Mouse (Mus musculus): Measurements from ENCODE around the gene Eef2. TPM values are rescaled to one million over a fixed set of nuclear protein-coding genes. Genes with fewer than 3 reads are reported as not detected.
"Not testable (repeated sequence)": the region's sequence is repeated elsewhere in the genome, so short reads cannot be mapped to it uniquely, and the experiment has no call there.

The Eef2 gene
- polyA plus RNA-seq, 3 experiments from 2014 or later, result 925 to 1,158 (median 972) TPM

DNA sequence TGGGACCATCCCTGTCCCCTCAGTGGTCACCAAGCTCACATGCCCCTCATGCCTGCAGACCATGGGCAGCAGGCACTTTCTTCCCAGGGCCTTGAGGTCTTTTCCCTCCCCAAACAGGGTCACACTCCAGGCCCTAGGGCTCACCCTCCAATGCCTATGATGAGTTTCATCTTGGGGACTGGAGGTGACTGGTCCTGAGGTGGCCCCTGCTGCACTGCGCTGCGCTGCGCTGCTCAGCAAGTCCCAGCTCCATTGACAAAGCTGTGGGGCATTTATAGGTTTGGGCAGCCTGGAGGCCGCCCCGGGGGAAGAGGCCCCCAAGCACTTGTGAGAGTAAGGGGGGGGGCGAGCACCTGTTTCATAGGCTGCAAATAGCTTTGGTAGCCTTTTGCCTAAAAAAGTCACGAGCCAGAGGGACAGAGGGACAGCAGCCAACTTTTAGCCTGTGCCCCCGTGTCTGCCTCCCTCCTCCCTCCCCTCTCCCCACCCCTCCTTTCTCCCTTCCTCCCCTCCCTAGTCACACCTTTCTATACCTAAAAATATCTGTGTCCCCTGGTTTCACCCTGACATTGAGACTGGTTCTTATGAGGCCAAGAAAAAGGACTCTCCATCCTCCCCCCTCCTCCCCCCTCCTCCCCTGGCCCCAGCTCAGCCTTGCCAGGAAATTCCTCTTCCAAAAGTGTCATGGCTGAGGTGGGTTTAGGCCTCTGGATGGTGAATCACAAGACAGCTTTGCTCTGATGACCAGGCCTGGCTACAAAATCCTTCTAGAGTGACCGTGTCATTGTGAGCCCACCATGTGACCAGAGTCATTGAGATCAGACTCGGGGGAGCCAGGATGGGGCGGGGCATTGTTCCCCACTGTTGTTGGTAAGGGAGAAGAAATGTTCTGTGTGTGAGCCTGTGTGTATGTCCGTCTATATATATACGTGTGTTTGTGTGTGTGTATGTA is 25.7 kb downstream of the Eef2 start, which contains the start of gene Nmrk2:
Gene Nmrk2 (minus strand): TSS at position 245 of the 952 bp plus-strand sequence.
- ATAC-seq, result no peak

DNA sequence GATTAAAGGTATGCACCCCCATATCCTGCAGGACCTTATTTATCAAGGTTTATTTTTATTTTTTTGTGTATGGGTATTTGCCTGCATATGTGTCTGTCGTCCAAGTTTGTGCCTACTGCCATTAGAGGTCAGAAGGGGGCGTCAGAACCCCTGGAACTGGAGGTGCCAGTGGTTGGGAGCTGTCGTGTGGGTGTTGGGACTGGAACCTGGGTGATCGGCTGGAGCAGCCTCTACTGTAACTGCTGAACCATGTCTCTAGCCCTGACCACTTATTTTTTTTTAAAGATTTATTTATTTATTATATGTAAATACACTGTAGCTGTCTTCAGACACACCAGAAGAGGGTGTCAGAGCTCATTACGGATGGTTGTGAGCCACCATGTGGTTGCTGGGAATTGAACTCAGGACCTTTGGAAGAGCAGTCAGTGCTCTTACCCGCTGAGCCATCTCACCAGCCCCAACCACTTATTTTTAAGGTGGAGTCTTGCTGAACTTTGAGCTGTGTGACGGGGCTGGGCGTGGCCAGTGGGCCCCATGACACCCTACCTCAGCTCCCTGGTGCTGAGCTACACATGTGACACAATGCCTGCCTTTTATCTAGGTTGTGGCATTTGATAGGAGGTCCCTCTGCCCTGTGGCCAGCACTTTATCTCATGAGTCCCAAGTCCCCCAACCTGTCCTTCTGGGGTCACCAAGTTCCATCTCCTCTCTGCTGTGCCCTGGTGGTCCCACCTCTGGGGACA is 26.7 kb downstream of the Eef2 start:
- ATAC-seq, result no peak

DNA sequence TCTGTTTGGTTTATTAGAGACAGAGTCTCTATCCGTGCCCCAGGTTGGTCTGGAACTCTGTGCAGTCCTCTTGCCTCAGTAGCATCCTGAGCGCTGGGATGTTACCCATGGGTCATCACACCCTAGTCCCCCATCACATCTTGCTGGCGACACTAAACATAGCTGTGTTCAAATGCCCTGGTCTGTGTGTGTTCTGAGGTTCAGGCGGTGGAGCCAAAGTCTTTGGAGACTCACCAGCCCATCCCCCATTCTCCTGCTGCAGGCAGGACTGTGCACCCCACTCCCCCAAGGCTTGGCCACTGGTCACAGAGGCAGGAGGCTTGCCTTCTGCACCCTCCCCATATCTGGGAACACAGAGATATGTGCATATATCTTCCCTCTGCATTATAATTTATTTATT is 27.7 kb downstream of the Eef2 start:
- ATAC-seq, result no peak

DNA sequence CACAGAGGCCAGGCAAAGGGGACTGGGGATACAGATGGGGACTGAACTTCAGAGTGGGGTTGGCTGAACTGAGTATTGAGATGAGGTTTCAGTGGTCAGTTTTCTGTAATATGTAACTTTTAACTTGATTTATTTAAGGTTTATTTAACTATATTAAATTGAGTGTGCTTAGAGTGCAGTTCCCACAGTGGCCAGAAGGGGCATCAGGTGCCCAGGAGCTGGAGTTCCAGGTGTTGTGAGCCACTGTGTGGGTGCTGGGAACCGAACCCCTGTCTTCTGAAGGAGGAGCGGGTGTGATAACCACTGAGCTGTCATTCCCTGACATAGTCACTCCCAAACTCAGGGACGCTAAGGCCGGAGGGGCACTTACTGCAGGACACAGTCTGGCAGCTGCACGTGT is 33.7 kb downstream of the Eef2 start:
- no peak for ATAC-seq

DNA sequence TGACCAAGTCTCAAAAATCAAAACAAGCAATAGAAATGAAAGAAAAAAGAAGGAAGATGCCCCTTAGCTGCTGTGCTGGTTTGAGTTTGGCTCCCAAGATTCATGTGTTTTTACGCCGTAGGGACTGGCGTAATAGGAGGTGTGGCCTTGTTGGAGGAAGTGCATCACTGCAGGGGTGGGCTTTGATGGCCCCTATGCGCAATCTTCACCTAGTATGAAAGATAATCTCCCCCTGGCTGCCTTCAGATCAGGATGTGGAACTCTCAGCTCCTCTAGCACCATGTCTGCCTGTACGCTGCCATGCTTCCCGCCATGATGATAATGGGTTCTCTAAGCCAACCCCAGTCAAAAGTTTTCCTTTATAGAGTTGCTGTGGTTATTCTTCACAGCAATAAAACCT is 39.8 kb downstream of the Eef2 start:
- ATAC-seq, result no peak

DNA sequence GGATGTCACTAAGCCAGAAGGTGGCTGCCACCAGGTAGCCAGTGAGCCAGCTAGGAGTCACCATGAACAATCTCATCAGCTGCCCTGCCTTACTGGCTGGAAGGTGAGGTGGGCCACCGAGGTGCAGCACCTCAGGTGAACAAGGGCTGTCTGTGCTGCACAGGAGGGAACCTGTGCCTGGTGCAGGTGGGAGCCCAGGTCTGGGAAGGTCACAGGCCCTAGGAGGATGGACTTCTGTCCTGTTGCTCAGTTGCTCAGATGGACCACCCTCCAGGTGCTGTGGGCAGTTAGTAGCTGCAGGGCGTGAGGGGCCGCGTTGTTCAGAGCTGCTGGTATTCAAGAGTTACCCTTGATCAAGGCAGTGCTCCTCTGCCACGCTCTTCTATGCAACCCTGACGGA is 40.4 kb downstream of the Eef2 start:
- ATAC-seq, result no peak

DNA sequence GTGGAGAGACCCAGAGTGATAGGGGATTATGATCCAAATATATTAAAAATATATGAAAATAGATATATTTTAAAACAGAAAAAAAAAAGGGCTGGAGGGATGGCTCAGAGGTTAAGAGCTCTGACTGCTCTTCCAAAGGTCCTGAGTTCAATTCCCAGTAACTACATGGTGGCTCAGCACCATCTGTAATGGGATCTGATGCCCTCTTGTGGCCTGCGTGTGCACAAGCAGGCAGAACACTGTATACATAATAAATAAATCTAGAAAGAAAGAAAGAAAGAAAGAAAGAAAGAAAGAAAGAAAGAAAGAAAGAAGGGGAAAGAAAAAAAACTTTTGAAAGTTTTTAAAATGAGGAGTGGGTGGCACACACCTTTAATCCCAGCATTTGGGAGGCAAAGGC is 40.8 kb downstream of the Eef2 start:
- peak; percentile 43 for ATAC-seq

DNA sequence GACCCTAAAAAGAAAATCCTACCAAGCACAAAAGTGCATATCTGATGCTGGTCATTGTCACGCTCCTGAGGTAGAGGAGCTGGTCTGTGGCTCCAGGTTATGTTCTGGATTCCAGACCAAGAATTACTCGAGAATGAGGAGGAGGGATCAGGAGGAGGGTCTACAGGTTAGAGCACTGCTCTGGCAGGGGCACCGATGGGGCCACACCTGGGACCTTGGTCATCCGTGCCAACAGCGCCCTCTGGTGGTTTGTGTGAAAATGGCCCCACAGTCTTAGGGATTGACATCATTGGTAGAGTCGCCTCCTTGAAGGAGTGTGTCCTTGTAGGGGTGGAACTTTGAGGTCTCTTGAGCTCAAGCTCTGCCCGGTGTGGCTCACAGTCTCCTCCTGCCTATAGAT is 41.5 kb downstream of the Eef2 start:
- ATAC-seq, result peak; percentile 63

DNA sequence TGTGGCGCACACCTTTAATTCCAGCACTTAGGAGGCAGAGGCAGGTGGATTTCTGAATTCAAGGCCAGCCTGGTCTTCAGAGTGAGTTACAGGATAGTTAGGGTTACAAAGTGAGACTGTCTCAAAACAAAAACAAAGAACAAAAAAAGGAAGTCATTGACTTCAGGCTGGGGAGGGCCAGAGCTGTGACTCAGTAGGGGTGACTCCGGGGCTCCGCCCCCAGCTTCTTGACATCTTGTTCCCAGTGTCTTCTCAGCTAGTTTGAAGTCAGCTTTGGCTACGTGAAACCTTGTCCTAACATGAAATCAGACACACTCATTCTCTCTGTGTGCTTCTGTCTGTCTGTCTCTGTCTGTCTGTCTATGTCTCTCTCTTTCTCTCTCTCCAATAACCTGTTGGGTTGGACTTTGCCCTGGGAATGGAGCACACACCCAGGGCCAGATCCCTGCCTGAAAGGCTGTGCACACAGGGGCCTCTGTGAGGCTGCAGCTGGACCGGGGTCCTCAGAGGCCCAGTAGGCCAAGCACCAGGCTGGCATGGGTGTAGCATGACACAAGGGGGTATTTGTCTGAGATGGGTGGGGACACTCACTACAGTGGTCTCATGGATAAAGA is 45.1 kb downstream of the Eef2 start:
- no peak for ATAC-seq

DNA sequence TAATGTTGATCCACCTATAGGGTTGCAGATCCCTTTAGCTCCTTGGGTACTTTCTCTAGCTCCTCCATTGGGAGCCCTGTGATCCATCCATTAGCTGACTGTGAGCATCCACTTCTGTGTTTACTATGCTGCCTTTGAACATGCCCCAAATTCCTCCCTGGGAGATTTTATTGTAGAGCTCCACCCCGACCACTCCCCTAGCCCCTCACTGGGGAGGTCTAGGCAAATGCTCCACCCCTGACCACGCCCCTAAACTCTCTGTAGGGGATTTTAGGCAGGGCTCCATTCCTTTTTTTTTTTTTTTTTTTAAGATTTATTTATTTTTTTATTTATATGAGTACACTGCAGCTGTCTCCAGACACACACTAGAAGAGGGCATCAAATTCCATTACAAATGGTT is 47.3 kb downstream of the Eef2 start:
- ATAC-seq, result not testable (repeated sequence)

DNA sequence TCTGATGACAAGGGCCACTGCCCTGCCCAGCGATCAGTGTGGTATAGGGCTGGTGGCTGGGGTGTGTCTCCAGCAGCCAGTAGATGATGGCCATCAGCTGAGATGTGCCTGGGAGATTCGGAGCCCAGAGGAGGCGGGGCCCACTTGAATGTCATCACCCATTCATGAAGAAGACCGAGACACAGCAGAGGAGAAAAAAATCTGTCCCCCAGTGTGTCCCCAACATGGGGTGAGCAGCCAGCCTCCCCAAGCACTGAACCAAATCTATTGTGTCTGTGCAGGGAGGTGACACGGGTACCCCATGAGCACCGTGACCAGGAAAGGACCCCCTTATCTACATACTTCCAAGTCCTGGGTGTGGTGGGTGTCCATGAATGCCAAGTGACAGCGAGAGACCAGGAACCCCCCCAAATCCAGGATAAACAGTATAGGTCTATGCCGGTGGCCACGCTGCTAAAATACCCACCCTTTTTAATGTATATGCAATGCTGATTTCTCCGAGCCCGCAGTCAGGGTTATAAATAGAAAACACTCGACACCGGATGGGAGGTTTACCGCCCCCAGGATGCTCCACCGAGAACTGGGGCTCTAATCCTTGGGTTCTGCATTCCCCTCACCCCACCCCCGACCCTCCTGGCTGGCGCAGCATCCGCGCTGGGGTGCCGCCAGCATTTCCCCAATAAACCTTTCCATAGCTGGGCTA is 53.5 kb downstream of the Eef2 start:
- ATAC-seq, result peak; percentile 22

DNA sequence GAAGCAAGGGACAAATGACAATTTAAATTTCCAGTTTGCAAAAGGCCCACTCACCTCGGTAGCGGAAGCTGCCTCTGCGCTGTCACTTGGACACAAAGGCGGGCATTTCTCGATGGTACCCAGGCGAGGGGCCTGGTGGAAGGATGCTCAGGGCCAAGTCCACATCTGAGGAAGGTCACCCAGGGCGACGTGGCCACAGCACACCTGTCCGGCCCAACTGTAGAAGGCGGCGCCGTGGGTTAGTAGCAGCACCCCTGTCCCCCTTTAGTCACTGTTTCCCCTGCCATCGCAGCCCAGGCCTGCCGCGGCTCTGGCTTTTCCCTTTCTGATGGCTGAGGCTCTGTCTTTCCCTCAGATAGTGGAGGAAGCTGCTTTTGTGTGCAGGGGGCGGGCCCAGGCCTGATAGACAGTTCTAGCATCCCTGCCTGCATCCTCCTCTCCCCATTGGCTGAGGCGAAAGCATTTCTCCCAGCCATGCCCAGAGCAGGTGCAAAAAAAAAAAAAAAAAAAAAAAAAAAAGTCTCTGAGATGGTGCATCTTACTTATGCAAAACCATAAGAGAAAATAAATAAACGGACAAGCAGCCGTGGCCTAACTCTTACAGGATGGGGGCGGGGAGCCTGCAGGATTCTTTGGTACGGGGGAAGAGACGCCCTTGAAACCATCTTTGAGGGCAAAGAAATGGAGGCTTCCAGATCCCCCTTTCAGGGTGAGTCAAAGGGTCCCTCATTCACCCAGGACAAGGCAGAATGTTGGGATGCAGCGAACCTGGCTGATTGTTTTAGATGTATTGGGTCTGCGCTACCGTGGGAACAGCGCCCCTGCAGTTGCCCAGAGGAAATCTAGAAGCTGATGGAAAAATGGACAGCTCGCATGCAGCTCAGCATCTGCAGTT is 54.3 kb downstream of the Eef2 start, which contains the start of gene Atcay:
Gene Atcay (minus strand): TSS at position 396 of the 895 bp plus-strand sequence.
- ATAC-seq, result peak; percentile 52

DNA sequence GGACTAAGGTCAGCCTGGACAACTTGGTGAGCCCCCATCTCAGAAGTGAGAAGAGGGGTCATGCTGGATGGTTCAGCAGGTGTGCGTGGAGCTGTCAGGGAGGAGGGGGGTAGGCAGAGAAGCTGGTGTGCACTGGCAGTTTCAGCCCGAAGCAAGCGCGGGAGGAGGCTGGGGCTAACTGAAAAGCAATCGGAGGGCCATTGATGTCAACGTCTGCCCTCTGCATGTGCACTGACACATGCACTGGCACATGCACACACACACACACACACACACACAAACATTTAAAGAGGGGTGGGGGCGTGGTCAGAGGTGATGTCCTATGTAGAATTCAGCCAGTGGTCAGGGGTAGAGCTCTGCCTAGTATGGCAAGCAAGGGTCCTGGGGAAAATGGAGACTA is 55.0 kb downstream of the Eef2 start:
- ATAC-seq, result no peak

Other genes starting within 250 kb of the Eef2 start
- gene Gadd45b, start 246.6 kb upstream of the Eef2 start, polyA plus RNA-seq (2017; shearing (Covaris generic)), result 10 to 100 TPM; 26.4 to 51.5 (median 39.3) TPM
- not detected for gene Gng7, start 161.7 kb upstream of the Eef2 start, polyA plus RNA-seq (2017; shearing (Covaris generic))
- not detected for gene Diras1, start 151.0 kb upstream of the Eef2 start, polyA plus RNA-seq (2017; shearing (Covaris generic))
- gene Slc39a3, start 139.2 kb upstream of the Eef2 start, polyA plus RNA-seq (2017; shearing (Covaris generic)), result 1 to 10 TPM; 2.4 to 5.0 (median 2.7) TPM
- 10 to 100 TPM; 66.4 to 86.5 (median 71.0) TPM for gene Sgta, start 116.5 kb upstream of the Eef2 start, polyA plus RNA-seq (2017; shearing (Covaris generic))
- 1 to 10 TPM; 1.9 to 2.7 (median 2.5) TPM for gene Thop1, start 106.6 kb upstream of the Eef2 start, polyA plus RNA-seq (2017; shearing (Covaris generic))
- not detected for gene Creb3l3, start 77.8 kb upstream of the Eef2 start, polyA plus RNA-seq (2017; shearing (Covaris generic))
- gene Map2k2, start 70.7 kb upstream of the Eef2 start, polyA plus RNA-seq (2017; shearing (Covaris generic)), result 10 to 100 TPM; 22.1 to 27.1 (median 23.3) TPM
- 10 to 100 TPM in 1 of 3 experiments, 1 to 10 TPM in 2; 8.5 to 10.8 (median 9.3) TPM for gene Zbtb7a, start 41.4 kb upstream of the Eef2 start, polyA plus RNA-seq (2017; shearing (Covaris generic))
- gene Pias4, start 8.7 kb upstream of the Eef2 start, polyA plus RNA-seq (2017; shearing (Covaris generic)), result 10 to 100 TPM; 15.4 to 21.5 (median 17.1) TPM
- 1 to 10 TPM; 3.1 to 5.4 (median 3.6) TPM for gene Dapk3, start 6.4 kb downstream of the Eef2 start, polyA plus RNA-seq (2017; shearing (Covaris generic))
- gene 4930442H23Rik, start 7.2 kb downstream of the Eef2 start, polyA plus RNA-seq (2017; shearing (Covaris generic)), result not detected
- under 1 TPM in 2 of 3 experiments, not detected in 1; 0.17 to 0.28 TPM for gene Nmrk2, start 25.4 kb downstream of the Eef2 start, polyA plus RNA-seq (2017; shearing (Covaris generic))
- gene Atcay, start 54.2 kb downstream of the Eef2 start, polyA plus RNA-seq (2017; shearing (Covaris generic)), result 10 to 100 TPM in 1 of 3 experiments, 1 to 10 TPM in 2; 4.8 to 12.6 (median 5.1) TPM
- 1 to 10 TPM in 1 of 3 experiments, under 1 TPM in 2; 0.20 to 1.0 (median 0.37) TPM for gene Zfr2, start 56.5 kb downstream of the Eef2 start, polyA plus RNA-seq (2017; shearing (Covaris generic))
- 10 to 100 TPM; 30.1 to 68.1 (median 64.4) TPM for gene Matk, start 76.3 kb downstream of the Eef2 start, polyA plus RNA-seq (2017; shearing (Covaris generic))
- gene Mrpl54, start 90.3 kb downstream of the Eef2 start, polyA plus RNA-seq (2017; shearing (Covaris generic)), result 100 to 1,000 TPM; 111 to 148 (median 127) TPM
- gene Apba3, start 90.3 kb downstream of the Eef2 start, polyA plus RNA-seq (2017; shearing (Covaris generic)), result 10 to 100 TPM in 2 of 3 experiments, 1 to 10 TPM in 1; 9.9 to 12.4 (median 12.3) TPM
- gene Tjp3, start 115.0 kb downstream of the Eef2 start, polyA plus RNA-seq (2017; shearing (Covaris generic)), result 1 to 10 TPM; 1.7 to 3.2 (median 1.9) TPM
- gene Pip5k1c, start 116.3 kb downstream of the Eef2 start, polyA plus RNA-seq (2017; shearing (Covaris generic)), result 10 to 100 TPM; 10.7 to 15.9 (median 14.4) TPM
- gene Cactin, start 144.5 kb downstream of the Eef2 start, polyA plus RNA-seq (2017; shearing (Covaris generic)), result 1 to 10 TPM; 2.9 to 6.5 (median 4.1) TPM
- gene Tbxa2r, start 152.1 kb downstream of the Eef2 start, polyA plus RNA-seq (2017; shearing (Covaris generic)), result 10 to 100 TPM in 2 of 3 experiments, 1 to 10 TPM in 1; 10.0 to 21.7 (median 17.0) TPM
- gene Gipc3, start 166.6 kb downstream of the Eef2 start, polyA plus RNA-seq (2017; shearing (Covaris generic)), result under 1 TPM in 1 of 3 experiments, not detected in 2; 0.12 TPM
- 10 to 100 TPM; 17.1 to 20.4 (median 17.8) TPM for gene Hmg20b, start 173.8 kb downstream of the Eef2 start, polyA plus RNA-seq (2017; shearing (Covaris generic))
- gene Mfsd12, start 180.9 kb downstream of the Eef2 start, polyA plus RNA-seq (2017; shearing (Covaris generic)), result 1 to 10 TPM; 1.6 to 2.1 (median 1.9) TPM
- 1 to 10 TPM in 1 of 3 experiments, under 1 TPM in 2; 0.26 to 1.7 (median 0.96) TPM for gene 4930404N11Rik, start 189.2 kb downstream of the Eef2 start, polyA plus RNA-seq (2017; shearing (Covaris generic))
- gene Fzr1, start 201.9 kb downstream of the Eef2 start, polyA plus RNA-seq (2017; shearing (Covaris generic)), result 10 to 100 TPM; 10.7 to 27.1 (median 13.4) TPM
- 10 to 100 TPM in 2 of 3 experiments, 1 to 10 TPM in 1; 9.2 to 17.9 (median 10.9) TPM for gene Dohh, start 207.8 kb downstream of the Eef2 start, polyA plus RNA-seq (2017; shearing (Covaris generic))
- 1 to 10 TPM in 2 of 3 experiments, under 1 TPM in 1; 0.60 to 1.9 (median 1.1) TPM for gene Gm48551, start 207.8 kb downstream of the Eef2 start, polyA plus RNA-seq (2017; shearing (Covaris generic))
- gene Gm48552, start 212.4 kb downstream of the Eef2 start, polyA plus RNA-seq (2017; shearing (Covaris generic)), result 1 to 10 TPM in 1 of 3 experiments, not detected in 2; 3.1 TPM
- 10 to 100 TPM in 1 of 3 experiments, 1 to 10 TPM in 2; 4.4 to 10.7 (median 9.8) TPM for gene Smim24, start 216.4 kb downstream of the Eef2 start, polyA plus RNA-seq (2017; shearing (Covaris generic))

All from inflammation-experienced regulatory T-cells, adult 6 months (primary cell).